Mouse (Mus musculus) left cerebral cortex, adult 9 months (tissue): ENCODE measurements around the gene Gm4869.
"Not testable (repeated sequence)": the region's sequence is repeated elsewhere in the genome, so short reads cannot be mapped to it uniquely, and the experiment has no call there.

Source experiments
- DNase-seq, 2 experiments: peaks; one replicate each; pipeline ENCODE4 v3.0.0; 2022; ENCODE audit warnings: low spot score in 2 of 2

Gene Gm4869

DNA sequence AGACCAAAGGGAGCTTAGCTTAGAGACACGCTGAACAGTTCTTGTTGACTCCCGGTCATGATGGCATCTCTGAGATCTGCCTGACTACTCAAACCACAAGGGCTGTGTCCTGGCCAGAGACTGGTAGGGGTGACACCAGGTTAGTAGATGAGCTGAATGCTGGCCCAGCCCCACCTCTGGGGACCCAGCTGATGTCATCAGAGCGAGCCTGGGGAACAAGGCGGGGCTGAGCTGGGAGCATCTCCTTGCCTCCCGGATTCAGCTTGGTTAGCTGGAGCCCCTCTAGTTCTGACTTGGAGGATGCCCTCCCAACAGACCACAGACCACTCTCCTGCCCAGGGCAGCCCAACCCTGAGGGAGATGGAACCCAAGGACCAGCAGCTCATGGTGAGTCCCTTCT lies at the start of gene Gm4869:
Gm4869 (plus strand) TSS at position 301 of the 400 bp plus-strand sequence.
- no peak for DNase-seq

DNA sequence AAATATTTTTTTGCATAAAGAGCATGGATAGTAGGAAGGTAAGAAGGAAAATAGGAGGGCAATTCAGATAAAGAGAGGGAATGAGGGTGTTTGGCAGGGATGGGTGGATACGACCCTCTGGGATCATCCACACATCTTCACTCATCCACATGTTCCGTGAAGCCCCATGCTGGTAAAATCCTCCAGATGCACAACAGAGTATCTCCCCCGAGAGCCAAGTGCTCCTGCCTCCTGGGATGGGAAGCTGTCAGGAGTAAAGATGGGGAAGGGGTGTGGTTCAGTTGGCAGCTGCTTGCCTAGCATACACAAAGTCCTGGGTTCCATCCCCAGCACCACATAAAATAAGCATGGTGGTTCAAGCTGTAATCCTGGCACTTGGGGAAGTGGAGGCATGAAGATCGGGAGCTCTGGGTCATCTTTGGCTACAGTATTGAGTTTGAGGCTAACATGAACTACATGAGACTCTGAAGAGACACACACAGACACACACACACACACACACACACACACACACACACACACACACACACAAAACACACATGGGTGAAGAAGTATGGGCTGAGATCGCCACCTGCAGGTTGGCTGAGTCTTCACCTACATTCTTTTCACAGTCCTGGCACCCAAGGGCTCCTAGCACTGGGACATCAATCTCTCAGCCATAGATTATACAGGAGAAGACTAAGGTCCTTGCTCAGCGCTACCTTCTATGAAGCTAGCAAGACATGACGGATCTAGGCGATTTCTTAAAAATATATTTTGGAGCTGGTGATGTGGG lies 49.1 kb upstream of the Gm4869 start:
- no peak for DNase-seq

DNA sequence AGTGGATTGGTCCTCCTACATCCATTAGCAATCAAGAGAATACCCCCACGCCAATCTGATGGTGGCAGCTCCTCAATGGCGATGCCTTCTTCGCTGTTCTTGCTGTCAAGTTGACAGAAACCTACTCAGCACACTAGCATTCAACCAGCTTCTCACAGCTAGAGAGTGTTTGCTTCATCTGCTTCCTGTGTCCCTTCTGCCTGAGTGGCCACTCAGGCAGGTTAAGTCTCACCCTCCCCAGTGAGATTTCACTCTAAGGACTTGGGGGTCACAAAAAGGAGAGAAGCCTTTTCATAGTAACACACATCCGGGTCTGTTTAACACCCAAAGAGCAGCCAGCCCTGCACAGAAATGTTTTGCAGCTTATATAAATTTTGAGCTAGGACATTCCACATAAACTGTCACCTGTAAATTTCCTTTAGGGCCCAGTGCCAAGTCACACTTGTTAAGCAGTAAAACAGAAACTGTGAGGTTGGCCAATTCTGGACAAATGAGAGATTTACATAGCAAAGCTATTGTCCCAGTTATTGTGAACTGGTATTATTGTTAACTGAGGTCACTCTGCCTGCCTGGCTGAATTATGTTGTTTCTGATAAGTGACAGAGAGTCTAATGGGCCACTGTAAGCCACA lies 42.7 kb upstream of the Gm4869 start:
- DNase-seq = no peak

DNA sequence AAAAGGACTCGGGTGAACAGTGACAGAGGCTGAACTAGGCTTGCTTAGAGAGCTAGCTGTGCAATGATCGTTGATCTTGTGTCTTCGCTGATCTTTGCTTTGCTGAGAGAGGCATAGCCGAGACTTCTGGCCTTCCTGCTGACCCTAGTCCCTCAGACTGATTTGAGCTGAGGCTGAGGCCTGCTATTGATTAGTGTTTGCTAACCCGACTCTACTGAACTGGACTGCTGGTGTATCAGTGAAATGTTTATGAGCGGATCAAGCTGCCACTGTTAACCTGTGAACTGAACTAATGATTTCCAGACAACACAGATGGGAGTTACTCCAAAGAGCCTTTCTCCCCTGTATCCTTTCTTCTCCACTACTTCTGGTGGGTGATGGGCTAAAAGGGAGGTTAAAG lies 40.3 kb upstream of the Gm4869 start:
- DNase-seq = no peak

DNA sequence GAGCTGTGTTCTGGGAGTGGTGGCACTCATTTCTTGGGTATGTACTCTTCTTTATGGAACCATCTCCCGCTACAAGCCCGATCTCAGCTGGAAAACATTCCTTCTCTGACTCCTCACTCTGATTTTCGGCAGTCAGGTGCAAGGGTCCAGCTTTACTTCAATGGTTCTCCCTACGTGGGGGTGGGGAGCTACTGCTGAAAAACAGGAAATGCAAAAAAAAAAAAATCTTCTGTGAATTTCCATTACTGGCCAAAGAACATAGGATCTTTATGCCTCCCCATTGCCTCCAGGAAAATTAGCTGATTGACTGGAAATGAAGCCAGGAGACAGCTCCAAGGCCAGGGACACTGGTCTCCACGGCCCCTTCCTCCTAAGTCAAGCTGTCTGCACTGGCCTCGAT lies 38.8 kb upstream of the Gm4869 start:
- no peak for DNase-seq

DNA sequence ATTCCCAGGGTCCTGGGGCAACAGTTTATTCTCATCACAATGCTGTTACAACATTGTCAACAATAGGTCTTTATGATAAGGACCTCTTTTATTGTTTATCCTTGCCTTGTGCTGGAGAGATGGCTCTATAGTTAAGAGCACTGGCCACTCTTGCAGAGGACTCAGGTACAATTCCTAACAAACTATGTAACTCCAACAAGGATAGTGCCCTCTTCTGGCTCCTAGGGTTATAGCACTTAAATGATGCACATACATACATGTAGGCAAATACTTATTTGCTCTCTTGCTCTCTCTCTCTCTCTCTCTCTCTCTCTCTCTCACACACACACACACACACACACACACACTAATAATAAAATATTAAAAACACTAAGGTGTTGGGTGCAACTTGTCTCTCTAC lies 36.6 kb upstream of the Gm4869 start:
- DNase-seq = no peak

DNA sequence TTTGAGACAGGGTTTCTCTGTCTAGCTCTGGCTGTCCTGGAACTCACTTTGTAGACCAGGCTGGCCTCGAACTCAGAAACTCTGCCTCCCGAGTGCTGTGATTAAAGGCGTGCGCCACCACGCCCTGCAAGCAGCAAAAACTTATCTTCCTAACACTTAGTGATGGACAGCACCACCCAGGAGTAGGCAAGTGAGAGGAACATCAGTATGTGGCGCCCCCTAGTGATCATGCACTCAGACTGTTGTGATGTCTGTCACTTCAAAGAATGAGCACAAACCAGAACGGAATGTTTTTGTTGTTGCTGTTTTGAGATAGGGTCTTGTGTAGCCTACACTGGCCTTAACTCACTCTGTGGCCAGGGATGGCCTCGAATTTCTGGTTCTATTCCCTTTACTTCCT lies 34.1 kb upstream of the Gm4869 start:
- peak in 1 of 2 experiments; percentile 59 for DNase-seq

DNA sequence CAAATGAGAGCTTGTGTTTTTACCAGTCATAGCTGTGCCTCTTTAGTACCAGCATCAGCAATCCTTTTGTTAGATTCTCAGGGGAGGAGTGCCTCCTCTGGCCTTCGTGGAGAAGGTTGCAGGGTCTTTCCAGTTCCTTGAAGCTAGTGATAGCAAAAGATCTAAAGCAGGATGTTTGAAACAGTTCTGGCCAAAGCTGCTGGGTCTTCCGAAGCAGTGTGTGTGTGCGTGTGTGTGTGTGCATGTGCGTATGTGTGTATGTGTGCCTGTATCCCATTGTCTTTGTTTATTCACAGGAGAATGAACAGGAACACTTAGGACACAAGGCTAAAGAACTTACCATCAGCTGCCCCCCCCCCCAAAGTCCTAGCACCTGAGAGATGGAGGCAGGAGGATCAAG lies 30.8 kb upstream of the Gm4869 start:
- DNase-seq = no peak

DNA sequence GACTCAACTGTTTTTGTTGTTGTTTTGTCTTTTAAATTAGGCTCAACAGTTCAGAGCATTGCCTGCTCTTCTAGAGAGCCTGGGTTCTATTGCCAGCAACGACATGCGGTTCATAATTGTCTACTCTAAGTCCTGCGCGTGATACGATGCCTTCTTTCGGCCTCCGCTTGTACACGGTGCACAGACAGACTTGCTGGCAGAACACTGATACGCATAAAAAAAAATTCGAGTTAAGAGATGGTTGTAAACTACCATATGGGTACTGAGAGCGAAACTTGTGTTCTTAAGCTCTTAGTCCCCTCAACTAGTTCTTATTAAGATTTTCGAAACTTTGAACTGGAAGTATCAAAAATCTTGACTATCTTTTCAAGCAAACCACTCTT lies 27.3 kb upstream of the Gm4869 start:
- DNase-seq = no peak

DNA sequence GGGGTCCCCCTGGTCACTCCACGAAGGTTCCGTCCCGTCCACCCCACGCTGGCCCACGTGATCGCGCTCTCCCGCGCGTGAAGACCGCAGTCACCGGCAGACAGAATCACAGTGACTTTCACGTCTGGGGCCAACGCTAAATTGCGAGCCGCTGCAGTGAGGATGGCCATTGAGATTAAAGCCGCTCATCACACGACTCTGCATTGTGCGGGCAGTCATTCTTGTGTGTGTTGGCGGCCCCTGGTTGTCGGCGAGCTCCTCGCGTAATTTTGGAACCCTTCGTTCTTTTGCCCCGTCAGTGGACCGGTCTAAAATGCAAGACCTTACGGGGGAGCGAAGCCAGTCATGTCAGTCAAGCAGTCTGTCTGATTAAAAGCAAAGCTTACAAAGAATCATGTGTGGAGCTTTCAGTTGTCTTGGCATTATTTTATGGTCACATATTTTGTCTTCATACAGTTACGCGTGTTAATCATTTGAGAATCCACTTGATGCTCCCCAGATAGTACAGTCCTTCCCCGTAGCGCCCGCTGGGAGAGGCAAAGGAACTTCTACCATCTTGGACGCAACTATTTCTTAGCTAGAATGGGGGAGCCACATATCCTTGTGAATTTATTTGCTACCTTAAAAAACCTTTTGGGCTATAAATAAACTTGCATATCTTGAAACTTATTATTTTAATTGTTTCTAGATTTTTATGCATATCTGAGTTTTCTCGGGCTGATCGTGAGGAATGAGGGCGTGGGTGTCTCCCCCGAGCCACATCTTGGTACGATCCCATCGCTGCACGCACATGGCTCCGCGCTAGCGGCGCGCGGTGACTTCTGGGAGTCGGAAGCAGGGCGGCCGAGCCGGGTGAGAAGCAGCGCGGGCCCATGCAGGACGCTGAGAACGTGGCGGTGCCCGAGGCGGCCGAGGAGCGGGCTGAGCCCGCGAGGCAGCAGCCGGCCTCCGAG lies 26.7 kb upstream of the Gm4869 start, which contains the start of gene Eif3b:
Eif3b (plus strand) TSS at position 840 of the 953 bp plus-strand sequence.
- peak; percentile 74 to 90 for DNase-seq

DNA sequence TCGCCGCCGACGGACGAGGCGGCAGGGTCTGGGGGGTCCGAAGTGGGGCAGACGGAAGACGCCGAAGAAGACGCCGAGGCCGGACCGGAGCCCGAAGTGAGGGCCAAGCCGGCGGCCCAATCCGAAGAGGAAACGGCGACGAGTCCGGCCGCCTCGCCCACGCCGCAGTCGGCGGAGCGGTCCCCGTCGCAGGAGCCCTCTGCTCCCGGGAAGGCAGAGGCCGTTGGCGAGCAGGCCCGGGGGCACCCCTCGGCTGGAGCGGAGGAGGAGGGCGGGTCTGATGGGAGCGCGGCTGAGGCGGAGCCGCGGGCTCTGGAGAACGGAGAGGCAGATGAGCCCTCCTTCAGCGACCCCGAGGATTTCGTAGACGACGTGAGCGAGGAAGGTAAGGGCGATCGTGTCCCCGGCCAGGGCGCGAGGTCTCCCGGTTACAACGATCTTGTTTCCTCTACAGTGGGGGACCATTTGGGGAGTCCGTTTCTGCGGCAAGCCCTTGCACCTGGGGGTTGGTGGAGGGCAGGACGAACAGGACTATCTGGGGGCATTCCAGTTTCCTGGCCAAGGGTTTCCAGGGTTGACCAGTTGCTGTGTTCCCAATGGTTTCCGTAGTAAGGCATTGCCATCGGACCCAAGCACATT lies 25.9 kb upstream of the Gm4869 start:
- DNase-seq = no peak

DNA sequence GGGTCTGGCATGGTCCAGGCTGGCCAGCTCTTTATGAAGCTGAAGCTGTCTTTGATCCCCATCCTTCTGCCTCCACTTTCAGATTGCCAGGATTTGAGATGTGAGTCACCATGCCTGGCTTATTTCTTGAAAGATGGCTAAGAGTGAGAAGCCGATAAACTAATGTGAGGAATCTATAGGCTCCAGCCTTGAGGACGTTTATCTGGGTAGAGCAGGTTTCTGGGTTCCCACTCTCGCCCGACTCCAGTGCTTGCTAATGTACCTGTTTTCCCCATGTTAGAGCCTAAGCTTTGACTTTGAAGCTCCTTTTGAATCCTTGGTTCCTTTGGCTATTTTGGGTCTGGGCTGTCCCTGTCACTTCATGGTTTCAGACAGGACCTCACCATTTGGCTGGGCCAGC lies 24.8 kb upstream of the Gm4869 start:
- no peak for DNase-seq

DNA sequence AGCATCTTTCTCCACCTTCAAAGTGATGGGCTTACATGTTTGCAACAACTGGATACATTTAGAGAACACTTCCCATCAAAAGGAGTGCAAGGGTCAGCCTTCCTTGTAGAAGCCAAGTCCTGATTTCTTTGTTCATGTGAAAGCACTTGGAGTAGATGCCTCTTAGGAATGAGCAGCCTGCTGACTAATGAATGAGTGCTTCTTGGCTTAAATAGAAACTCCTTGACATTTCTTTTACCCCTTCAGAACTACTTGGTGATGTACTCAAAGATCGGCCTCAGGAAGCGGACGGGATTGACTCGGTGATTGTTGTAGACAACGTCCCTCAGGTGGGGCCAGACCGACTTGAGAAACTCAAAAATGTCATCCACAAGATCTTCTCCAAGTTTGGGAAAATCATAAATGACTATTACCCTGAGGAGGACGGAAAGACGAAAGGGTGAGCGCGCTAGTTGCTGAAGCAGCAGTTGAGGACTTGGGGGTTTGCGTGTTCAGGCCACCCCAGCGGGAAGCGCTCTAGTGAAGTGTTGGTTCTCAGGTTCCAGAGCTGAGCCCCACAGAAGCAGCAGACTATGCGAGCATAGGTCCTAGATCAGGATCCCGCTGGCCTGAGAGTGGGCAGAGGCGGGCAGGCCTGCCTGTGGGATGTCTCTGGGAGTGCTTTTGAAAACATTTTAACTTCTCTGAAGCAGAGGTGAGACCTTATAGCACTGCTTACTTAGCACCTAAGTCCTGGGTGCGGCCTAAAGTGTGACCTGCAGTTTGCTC lies 20.2 kb upstream of the Gm4869 start:
- no peak for DNase-seq

DNA sequence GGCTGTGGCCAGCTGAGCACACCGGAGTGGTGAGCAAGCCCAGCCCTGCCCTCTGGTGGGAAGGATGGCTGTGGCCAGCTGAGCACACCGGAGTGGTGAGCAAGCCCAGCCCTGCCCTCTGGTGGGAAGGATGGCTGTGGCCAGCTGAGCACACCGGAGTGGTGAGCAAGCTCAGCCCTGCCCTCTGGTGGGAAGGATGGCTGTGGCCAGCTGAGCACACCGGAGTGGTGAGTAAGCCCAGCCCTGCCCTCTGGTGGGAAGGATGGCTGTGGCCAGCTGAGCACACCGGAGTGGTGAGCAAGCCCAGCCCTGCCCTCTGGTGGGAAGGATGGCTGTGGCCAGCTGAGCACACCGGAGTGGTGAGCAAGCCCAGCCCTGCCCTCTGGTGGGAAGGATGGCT lies 6.3 kb upstream of the Gm4869 start:
- DNase-seq = not testable (repeated sequence)

DNA sequence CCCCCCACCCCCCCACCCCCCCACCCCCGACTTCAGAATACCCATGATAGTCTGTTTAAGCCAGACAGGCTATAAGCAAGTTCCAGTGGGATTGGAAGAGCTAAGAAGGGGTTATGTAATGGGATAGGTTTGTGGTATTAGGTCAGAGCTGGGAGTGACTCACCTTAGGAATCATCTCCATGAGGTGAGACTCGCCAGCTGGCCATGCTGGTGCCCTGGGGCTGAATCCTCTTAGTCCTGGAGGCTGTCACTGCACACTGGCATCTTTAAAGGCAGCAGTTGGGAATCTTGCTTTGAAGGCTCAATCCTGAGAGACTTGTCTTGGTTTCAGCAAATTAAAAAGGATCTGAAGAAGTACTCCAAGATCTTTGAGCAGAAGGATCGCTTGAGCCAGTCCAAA lies 4.0 kb upstream of the Gm4869 start:
- DNase-seq = no peak

DNA sequence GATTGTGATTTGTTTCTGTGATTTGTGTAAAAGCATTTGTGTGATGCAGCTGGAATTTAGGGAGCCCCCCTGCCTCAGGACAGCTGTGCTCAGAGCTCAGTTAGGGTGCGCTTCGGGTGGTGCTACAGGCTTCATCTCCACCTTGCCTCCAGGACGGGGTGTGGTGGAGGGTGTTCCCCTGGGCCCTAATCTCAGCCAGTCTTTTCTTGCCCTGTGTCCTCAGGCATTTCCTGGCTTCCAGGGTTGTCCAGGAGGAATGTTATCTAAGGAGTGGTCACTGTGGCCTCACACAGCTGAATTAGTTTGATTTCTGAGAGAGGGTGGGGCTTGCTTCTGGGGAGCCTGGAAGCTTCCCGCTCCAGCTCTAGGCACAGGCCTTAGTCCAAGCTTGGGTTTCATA lies 1.4 kb upstream of the Gm4869 start:
- DNase-seq = no peak

DNA sequence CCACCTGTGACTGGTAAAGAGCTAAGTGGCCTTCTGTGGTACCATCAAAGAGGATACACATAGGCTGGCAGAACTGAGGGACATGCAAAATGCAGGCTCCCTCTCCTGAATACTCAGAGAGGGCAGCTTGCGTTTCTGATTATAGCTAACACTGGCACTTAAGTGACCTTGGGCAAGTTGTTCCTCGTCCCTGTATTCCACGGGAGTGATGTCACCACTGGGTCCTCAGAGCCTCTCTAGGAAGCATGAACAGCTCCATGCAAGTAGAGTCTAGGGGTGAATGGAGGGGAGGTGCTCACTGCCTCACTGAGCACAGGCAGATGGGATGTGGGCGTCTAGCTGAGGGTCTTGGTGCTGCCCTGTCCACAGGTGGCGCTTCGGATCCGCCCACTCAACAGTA lies 609 bp downstream of the Gm4869 start:
- DNase-seq = no peak

DNA sequence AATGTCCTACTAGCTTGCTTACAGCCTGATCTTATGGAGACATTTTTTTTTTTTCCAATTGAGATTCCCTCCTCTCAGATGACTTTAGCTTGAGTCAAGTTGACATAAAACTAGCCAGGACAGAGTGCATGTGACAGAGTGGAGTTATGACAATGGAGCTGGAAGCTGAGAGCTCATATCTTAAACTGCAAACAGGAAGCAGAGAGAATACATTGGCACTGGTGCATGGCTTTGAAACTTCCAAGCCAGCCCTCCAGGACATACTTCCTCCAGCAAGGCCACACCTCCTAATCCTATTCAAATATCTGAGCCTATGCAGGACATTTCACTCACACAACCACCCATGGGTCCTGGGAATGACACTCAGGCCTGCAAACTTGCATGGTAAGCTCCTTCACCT lies 9.0 kb downstream of the Gm4869 start:
- DNase-seq = no peak

DNA sequence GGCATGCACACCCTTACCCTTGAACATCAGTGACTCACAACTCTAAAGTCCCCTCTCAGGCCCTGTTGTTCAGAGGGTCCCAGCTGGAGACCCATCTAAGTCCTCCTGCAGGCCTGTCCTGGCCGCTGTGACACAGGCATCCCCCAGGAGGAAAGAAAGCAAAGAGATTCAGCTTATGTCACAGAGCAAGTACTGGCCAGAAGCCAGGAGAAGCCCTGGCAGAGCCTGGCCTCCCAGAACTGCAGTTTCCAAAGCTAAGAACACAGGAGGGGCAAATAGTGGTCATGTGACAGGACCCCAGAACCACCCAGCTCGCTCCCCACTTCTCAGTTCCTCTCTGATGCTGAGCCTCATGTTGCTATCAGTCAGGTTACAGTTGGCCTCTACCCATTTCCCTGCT lies 10.0 kb downstream of the Gm4869 start:
- no peak for DNase-seq

DNA sequence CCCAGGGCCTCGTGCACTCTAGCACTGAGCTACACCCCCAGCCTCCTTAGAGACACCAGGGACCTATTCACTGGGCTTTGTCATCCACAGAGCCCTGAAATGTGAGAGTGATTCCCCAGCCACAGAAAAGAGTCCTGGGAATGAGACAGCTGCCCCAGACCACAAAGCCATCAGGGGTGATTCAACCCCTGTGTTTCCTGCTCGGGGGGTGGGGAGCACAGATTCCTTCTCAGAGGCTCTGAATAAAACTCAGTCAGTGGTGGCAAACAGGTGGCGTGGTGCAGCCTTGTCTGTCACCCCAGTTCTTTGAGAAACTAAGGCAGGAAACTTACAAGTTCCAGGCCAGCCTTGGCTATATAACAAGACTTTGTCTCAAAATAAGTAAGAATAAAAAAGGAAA lies 16.0 kb downstream of the Gm4869 start:
- no peak for DNase-seq

DNA sequence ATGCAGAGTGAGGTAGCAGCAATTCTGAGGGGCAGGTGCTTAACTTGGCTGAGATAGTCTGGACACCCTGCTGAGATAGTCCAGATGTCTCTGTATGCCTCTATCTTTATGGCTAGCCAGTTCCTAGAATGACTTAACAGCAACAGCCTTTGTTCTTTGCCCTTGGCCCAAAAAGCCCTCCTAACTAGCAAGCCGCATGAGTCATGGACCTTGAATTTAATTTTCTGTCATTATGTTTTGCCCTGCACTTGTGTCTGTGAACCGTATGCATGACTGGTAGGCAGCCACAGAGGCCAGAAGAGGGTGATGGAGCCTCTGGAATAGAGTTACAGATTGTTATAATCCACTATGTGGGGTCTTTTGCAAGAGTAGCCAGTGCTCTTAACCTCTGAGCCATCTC lies 17.7 kb downstream of the Gm4869 start:
- not testable (repeated sequence) for DNase-seq
